Mouse (Mus musculus) liver, adult 2 months (tissue): ENCODE measurements around the gene Casp4. TPM values are rescaled to one million over a fixed set of nuclear protein-coding genes. Genes with fewer than 3 reads are reported as not detected.

Source experiments
- DNase-seq: peaks from one replicate; pipeline ENCODE4 v3.0.0-alpha.2; 2011; ENCODE audit warnings: low read depth, low spot score; ENCODE audit errors: extremely low read depth
- H3K27ac ChIP-seq: fragments of 200-500 bp; replicated peaks from 2 replicates; pipeline ENCODE4 v1.5.1; 2012; ENCODE audit warnings: low read depth, mild to moderate bottlenecking, control low read depth, inconsistent platforms, low read length; ENCODE audit not compliant: insufficient read depth
- H3K27me3 ChIP-seq: fragments of 200-500 bp; 2 replicates; pipeline ENCODE4 v1.6.1; 2012; ENCODE audit warnings: mild to moderate bottlenecking, moderate library complexity, low read length, inconsistent platforms; ENCODE audit not compliant: control insufficient read depth, insufficient read depth
- H3K36me3 ChIP-seq: fragments of 200-500 bp; 2 replicates; pipeline ENCODE4 v1.6.1; 2012; ENCODE audit warnings: low read length, inconsistent platforms; ENCODE audit not compliant: control insufficient read depth, insufficient read depth
- H3K4me1 ChIP-seq: fragments of 200-500 bp; 2 replicates; pipeline ENCODE4 v1.6.1; 2011; ENCODE audit warnings: low read length; ENCODE audit not compliant: control insufficient read depth, insufficient read depth
- H3K4me3 ChIP-seq: fragments of 200-500 bp; 2 replicates; pipeline ENCODE4 v1.5.1; 2011; ENCODE audit warnings: low read depth, mild to moderate bottlenecking, control low read depth, low read length, moderate library complexity; ENCODE audit not compliant: insufficient read depth
- H3K79me2 ChIP-seq: fragments of 200-500 bp; 2 replicates; pipeline ENCODE4 v1.6.1; 2012; ENCODE audit warnings: inconsistent platforms, mild to moderate bottlenecking, low read length, moderate library complexity; ENCODE audit not compliant: control insufficient read depth, insufficient read depth
- H3K9ac ChIP-seq: fragments of 200-500 bp; 2 replicates; pipeline ENCODE4 v1.6.1; 2012; ENCODE audit warnings: low read depth, mild to moderate bottlenecking, control low read depth, inconsistent platforms, low read length
- CTCF ChIP-seq: fragments of 200-500 bp; IDR thresholded peaks from 2 replicates; pipeline ENCODE4 v1.5.1; 2011; ENCODE audit warnings: low read depth, low read length, control low read depth
- POLR2A ChIP-seq: fragments of 200-500 bp; IDR thresholded peaks from 2 replicates; pipeline ENCODE4 v1.6.1; 2011; ENCODE audit warnings: low read length, control low read depth; ENCODE audit not compliant: insufficient read depth; ENCODE audit errors: extremely low read depth
- WGBS: fragments of 180-500 bp; shearing (Covaris S2); methylation state at CpG from one replicate; pipeline ENCODE4 v1.1.7; 2018; 5-methylcytosine and 5-hydroxymethylcytosine counted together
- polyA plus RNA-seq: library from polyadenylated mRNA; depleted of rRNA; stranded (reverse); fragments of >200 nt; gene quantifications from 2 replicates; pipeline ENCODE4 v1.2.3, GENCODE M21; 2012; rRNA removed
- total RNA-seq: library from RNA; depleted of rRNA; stranded (reverse); fragments of >200 nt; gene quantifications from 2 replicates; pipeline ENCODE4 v1.2.3, GENCODE M21; 2014; rRNA removed

The Casp4 gene
- total and polyA plus RNA-seq, 2 experiments: 0.64 to 3.2 TPM

GRCm38 (mm10) chr9:5345291-5345898 is 36.8 kb downstream of the Casp4 start, which contains the start of gene Casp12:
Gene Casp12, plus strand, starts transcription at chr9:5345430.
- H3K79me2 ChIP-seq: no peaks in the 10 kb centered on the region
- no peak within 1 kb of the TSS; the same call in 1 of the 2 replicates for H3K27ac ChIP-seq
- WGBS: 55% methylated on average over 4 of the region's 4 CpGs
- peak within 1 kb of the TSS; percentile 54 for H3K4me3 ChIP-seq
- H3K4me1 ChIP-seq: peaks cover 2% of the 10 kb centered on the region; the same call in 1 of the 2 replicates
- no peak within 1 kb of the TSS for H3K9ac ChIP-seq
- no peaks in the 10 kb centered on the region for H3K36me3 ChIP-seq
- DNase-seq: peak; percentile 14
- H3K27me3 ChIP-seq: no peaks in the 10 kb centered on the region
- TF ChIP-seq CTCF (no peak), POLR2A (no peak)

GRCm38 (mm10) chr9:5347381-5347780 is 38.8 kb downstream of the Casp4 start:
- TF ChIP-seq CTCF (no peak), POLR2A (no peak)

DNA sequence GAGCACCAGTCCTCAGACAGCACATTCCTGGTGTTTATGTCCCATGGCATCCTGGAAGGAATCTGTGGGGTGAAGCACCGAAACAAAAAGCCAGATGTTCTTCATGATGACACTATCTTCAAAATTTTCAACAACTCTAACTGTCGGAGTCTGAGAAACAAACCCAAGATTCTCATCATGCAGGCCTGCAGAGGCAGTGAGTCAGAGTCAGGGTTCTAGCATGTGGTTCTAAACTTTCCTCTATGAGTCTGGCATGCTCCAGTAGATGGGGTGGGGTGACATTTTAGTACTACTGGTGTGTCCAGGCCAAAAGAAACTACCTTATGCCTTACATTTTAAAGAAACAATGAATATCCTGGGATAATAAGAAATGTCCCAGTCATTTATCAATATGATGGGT is 45.0 kb downstream of the Casp4 start:
- Histone ChIP-seq H3K27ac (no peak overlapping the region), H3K9ac (no peak overlapping the region), H3K27me3 (no peaks in the 10 kb centered on the region), H3K36me3 (no peaks in the 10 kb centered on the region), H3K4me1 (no peaks in the 10 kb centered on the region), H3K79me2 (no peaks in the 10 kb centered on the region), H3K4me3 (no peak overlapping the region)
- TF ChIP-seq POLR2A: no peak
- TF ChIP-seq CTCF: no peak
- DNase-seq: no peak
- 77% methylated on average over 2 of the region's 2 CpGs for WGBS

More at GRCm38 (mm10) chr9:5347381-5347780, 38.8 kb downstream of the Casp4 start:
- Histone ChIP-seq H3K27me3 (no peaks in the 10 kb centered on the region), H3K27ac (no peak overlapping the region), H3K36me3 (no peaks in the 10 kb centered on the region), H3K79me2 (no peaks in the 10 kb centered on the region), H3K4me1 (peaks cover 2% of the 10 kb centered on the region; the same call in 1 of the 2 replicates), H3K4me3 (no peak overlapping the region), H3K9ac (no peak overlapping the region)
- no peak for DNase-seq
- WGBS: 56% methylated on average over 4 of the region's 4 CpGs

DNA sequence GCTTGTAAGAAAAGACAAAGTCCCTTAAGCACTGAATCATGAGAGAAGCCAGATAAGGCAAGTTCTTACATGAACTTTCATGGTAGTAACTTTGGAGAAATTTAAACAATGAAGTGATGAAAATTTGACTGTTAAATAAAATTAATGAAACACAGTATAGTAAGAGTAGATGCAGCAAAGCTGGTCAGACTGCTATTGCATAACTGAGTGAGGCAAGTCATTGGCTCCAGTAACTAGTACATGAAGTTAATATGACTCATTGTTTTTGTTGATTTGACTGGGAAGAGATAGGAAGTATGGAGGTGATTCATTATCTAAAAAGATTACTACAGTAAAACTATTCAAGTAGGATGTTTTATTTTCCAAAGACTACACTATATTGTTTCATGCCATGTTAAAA is 48.2 kb downstream of the Casp4 start:
- no peaks in the 10 kb centered on the region for H3K4me1 ChIP-seq
- H3K27ac ChIP-seq: no peak overlapping the region
- DNase-seq: no peak
- no peak for TF ChIP-seq POLR2A
- TF ChIP-seq CTCF: no peak
- H3K36me3 ChIP-seq: no peaks in the 10 kb centered on the region
- no peak overlapping the region for H3K4me3 ChIP-seq
- H3K9ac ChIP-seq: no peak overlapping the region
- H3K79me2 ChIP-seq: no peaks in the 10 kb centered on the region
- no peaks in the 10 kb centered on the region for H3K27me3 ChIP-seq

Other genes starting within 250 kb of the Casp4 start
- gene Casp1, start 10.3 kb upstream of the Casp4 start, total RNA-seq: 2.4 and 3.6 TPM in 2 replicates
- gene Casp1, start 10.3 kb upstream of the Casp4 start, polyA plus RNA-seq: 0.18 and 0.25 TPM in 2 replicates
- gene Casp12, start 36.6 kb downstream of the Casp4 start, total RNA-seq: 2.4 and 2.7 TPM in 2 replicates
- 0.09 and 0.15 TPM in 2 replicates for gene Casp12, start 36.6 kb downstream of the Casp4 start, polyA plus RNA-seq